Mouse (Mus musculus): ENCODE measurements around the gene Nln. TPM values are rescaled to one million over a fixed set of nuclear protein-coding genes. Genes with fewer than 3 reads are reported as not detected.

Nln gene
- polyA plus RNA-seq, 1 experiment: 3.7 TPM

DNA sequence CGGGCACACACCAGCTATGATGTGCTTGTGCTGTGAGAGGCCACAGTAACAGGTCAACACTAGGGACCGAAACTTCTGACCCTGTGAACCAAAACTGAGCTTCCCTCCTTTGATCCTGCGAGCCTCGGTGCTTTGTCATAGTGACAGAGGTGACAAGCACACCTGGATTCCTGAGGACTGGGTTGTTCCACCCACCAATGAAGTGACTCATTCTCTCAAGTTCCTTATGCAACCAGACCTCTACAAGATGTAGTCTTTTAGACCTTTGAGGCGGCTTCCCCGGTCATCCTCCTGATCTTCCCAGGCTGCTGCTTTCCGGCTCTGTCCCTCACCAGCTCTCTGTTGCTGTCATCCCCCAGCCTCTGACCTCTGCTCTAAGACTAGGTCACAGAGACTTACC, 26.9 kb downstream of the Nln start:
- Histone ChIP-seq H3K4me3 (ENCODE audit: extremely low read depth, insufficient read depth, insufficient read length) (no peak overlapping the region), H3K27me3 (ENCODE audit: control insufficient read depth, insufficient read depth, low read length) (no peaks in the 10 kb centered on the region), H3K4me1 (ENCODE audit: control insufficient read depth, insufficient read depth, insufficient read length) (no peaks in the 10 kb centered on the region), H3K36me3 (ENCODE audit: control insufficient read depth, insufficient read depth, low read length) (no peaks in the 10 kb centered on the region), H3K27ac (ENCODE audit: insufficient read depth, low read length) (no peak overlapping the region)
- TF ChIP-seq CTCF (IDR thresholded peaks at IDR 0.05; ENCODE audit: extremely low read depth, insufficient read depth, insufficient read length, insufficient replicate concordance) (no peak), POLR2A (IDR thresholded peaks at IDR 0.05; ENCODE audit: low read depth, low read length) (no peak)
- WGBS: 93% methylated on average over 7 of the region's 7 CpGs
- DNase-seq (ENCODE audit: low read depth in 1 of 2, low spot score in 2 of 2): no peak

DNA sequence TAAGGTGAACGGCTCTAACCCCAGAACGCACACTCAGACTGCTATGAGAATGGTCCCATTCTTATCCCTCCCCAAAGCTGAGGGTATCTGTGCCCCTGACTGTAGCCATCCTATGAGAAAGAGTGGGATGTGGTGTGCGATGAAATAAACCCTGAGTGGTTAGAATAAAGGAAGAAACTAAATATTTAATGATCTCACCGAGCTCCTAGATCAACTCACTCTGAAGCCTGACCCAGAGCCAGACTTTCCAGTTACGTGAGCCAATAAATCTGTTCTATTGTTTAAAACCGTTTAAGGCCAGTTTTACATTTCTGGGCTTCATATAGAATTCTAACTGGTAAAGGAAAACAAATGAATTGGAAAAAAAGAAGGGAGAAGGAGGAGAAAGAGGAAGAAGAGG, 32.4 kb downstream of the Nln start:
- no peak overlapping the region for H3K27ac ChIP-seq (ENCODE audit: insufficient read depth, low read length)
- no peak overlapping the region for H3K4me3 ChIP-seq (ENCODE audit: extremely low read depth, insufficient read depth, insufficient read length)
- no peaks in the 10 kb centered on the region for H3K27me3 ChIP-seq (ENCODE audit: control insufficient read depth, insufficient read depth, low read length)
- H3K36me3 ChIP-seq (ENCODE audit: control insufficient read depth, insufficient read depth, low read length): peaks cover 3% of the 10 kb centered on the region
- DNase-seq (ENCODE audit: low read depth in 1 of 2, low spot score in 2 of 2): no peak
- no peak for TF ChIP-seq CTCF (IDR thresholded peaks at IDR 0.05; ENCODE audit: extremely low read depth, insufficient read depth, insufficient read length, insufficient replicate concordance)
- TF ChIP-seq POLR2A (IDR thresholded peaks at IDR 0.05; ENCODE audit: low read depth, low read length): no peak
- WGBS: 91% methylated on average over 6 of the region's 6 CpGs
- H3K4me1 ChIP-seq (ENCODE audit: control insufficient read depth, insufficient read depth, insufficient read length): no peaks in the 10 kb centered on the region

DNA sequence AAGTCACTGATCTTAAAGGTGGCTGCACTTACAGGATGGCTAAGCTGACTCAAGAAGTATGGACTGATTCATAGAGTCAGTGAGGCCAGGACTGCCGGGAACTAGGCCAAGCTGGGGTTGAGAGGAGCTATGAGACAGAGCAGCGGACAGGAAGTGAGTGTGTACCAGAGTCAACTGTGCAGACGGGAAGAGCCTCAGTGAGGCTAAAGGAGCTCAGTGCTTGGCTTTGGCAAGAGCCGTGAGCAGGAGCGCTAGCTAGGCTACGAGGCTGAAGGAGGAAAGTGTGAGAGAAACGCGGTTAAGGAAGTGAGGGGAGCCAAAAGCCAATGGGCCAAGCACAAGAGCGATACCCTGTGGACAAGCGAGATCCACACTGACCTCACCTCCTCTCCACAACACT, 34.7 kb downstream of the Nln start:
- H3K36me3 ChIP-seq (ENCODE audit: control insufficient read depth, insufficient read depth, low read length): peaks cover 4% of the 10 kb centered on the region
- no peaks in the 10 kb centered on the region for H3K4me1 ChIP-seq (ENCODE audit: control insufficient read depth, insufficient read depth, insufficient read length)
- DNase-seq (ENCODE audit: low read depth in 1 of 2, low spot score in 2 of 2): no peak
- no peak overlapping the region for H3K4me3 ChIP-seq (ENCODE audit: extremely low read depth, insufficient read depth, insufficient read length)
- H3K27ac ChIP-seq (ENCODE audit: insufficient read depth, low read length): no peak overlapping the region
- no peak for TF ChIP-seq POLR2A (IDR thresholded peaks at IDR 0.05; ENCODE audit: low read depth, low read length)
- TF ChIP-seq CTCF (IDR thresholded peaks at IDR 0.05; ENCODE audit: extremely low read depth, insufficient read depth, insufficient read length, insufficient replicate concordance): no peak
- no peaks in the 10 kb centered on the region for H3K27me3 ChIP-seq (ENCODE audit: control insufficient read depth, insufficient read depth, low read length)
- WGBS: 34% methylated on average over 10 of the region's 10 CpGs

DNA sequence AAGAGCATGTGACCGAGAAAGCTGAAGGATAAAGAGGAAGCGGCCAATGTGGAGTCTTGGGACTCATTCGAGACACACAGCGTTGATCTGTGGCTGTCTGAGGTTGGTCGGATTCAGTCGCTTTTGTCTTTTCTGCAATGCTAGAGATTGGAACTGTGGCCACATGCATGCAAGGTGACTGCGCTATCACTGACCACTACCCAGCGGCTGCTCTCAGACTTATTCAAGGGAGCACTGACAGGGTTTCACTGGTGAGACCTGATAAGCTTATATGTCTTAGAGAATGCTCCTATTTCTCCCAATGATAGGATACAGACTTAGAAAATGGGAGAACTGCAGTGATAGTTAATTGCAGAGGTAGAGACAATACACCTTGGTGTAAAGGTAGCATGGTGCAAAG, 35.2 kb downstream of the Nln start:
- no peak for TF ChIP-seq CTCF (IDR thresholded peaks at IDR 0.05; ENCODE audit: extremely low read depth, insufficient read depth, insufficient read length, insufficient replicate concordance)
- no peak for TF ChIP-seq POLR2A (IDR thresholded peaks at IDR 0.05; ENCODE audit: low read depth, low read length)
- H3K36me3 ChIP-seq (ENCODE audit: control insufficient read depth, insufficient read depth, low read length): peaks cover 6% of the 10 kb centered on the region
- H3K4me3 ChIP-seq (ENCODE audit: extremely low read depth, insufficient read depth, insufficient read length): no peak overlapping the region
- no peaks in the 10 kb centered on the region for H3K4me1 ChIP-seq (ENCODE audit: control insufficient read depth, insufficient read depth, insufficient read length)
- DNase-seq (ENCODE audit: low read depth in 1 of 2, low spot score in 2 of 2): no peak
- H3K27me3 ChIP-seq (ENCODE audit: control insufficient read depth, insufficient read depth, low read length): no peaks in the 10 kb centered on the region
- 89% methylated on average over 8 of the region's 8 CpGs for WGBS
- H3K27ac ChIP-seq (ENCODE audit: insufficient read depth, low read length): no peak overlapping the region

DNA sequence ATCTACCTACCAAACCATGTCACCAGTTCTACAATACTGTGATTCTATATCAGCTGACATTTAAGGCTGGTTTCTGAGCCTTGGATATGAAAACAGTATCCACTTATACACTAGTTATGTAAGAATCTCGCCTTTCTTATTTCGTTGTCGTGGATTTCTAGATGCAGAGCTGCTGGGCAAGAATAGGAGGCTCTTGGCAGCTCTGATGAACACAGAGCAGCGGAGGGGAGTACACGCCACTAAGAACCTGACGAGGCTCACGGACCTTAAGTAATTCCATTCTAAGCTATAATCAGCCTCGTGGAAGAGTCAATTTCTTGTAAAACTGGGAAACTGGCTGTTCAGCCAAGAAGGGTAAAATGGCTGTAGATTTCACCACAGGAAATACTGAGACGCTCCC, 37.1 kb downstream of the Nln start:
- 93% methylated on average over 9 of the region's 9 CpGs for WGBS
- no peaks in the 10 kb centered on the region for H3K27me3 ChIP-seq (ENCODE audit: control insufficient read depth, insufficient read depth, low read length)

DNA sequence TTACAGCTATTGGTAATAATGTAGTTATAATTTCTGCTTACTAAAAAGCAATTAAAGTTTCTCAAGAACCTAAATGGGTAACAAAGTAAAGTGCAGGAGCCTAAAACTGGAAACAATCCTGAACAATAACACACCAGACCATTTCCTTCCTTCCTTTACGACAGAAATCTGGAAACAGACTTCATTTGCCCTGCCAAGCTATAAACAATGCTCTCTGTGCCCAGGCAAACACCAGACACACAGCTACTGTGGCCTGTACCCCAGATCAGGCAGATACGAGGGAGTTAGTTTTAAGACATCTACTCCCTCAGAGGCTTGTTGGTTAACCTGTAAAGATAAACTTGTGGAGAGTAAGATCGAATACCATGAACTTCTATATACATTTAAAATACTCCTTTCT, 38.7 kb downstream of the Nln start:
- H3K4me3 ChIP-seq (ENCODE audit: extremely low read depth, insufficient read depth, insufficient read length): no peak overlapping the region
- TF ChIP-seq CTCF (IDR thresholded peaks at IDR 0.05; ENCODE audit: extremely low read depth, insufficient read depth, insufficient read length, insufficient replicate concordance) (no peak), POLR2A (IDR thresholded peaks at IDR 0.05; ENCODE audit: low read depth, low read length) (no peak)
- WGBS: 59% methylated on average over 3 of the region's 3 CpGs

More for the DNA sequence above, 37.1 kb downstream of the Nln start:
- Histone ChIP-seq H3K4me3 (ENCODE audit: extremely low read depth, insufficient read depth, insufficient read length) (no peak overlapping the region), H3K27ac (ENCODE audit: insufficient read depth, low read length) (no peak overlapping the region), H3K4me1 (ENCODE audit: control insufficient read depth, insufficient read depth, insufficient read length) (no peaks in the 10 kb centered on the region), H3K36me3 (ENCODE audit: control insufficient read depth, insufficient read depth, low read length) (peaks cover 11% of the 10 kb centered on the region)
- no peak for DNase-seq (ENCODE audit: low read depth in 1 of 2, low spot score in 2 of 2)
- TF ChIP-seq POLR2A (IDR thresholded peaks at IDR 0.05; ENCODE audit: low read depth, low read length) (no peak), CTCF (IDR thresholded peaks at IDR 0.05; ENCODE audit: extremely low read depth, insufficient read depth, insufficient read length, insufficient replicate concordance) (no peak)

DNA sequence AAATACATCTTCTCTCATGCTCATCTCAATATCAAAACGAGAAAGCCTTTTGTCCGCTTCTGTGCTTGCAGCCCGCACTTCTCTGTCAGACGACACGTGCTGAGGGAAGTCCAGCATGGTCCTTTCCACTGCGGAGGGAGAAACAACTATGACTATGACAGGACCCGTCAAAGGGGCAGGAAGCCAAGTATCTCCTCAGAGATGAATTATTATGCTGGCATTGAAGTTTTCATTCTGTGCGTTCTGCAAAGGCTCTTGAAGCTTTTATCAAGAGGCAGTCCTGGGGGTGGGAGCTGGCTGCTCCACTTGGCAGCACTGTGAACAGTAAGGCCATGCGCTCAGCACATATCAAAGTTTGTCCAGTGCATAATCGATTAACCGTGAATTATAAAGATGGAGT, 40.2 kb downstream of the Nln start:
- no peak overlapping the region for H3K27ac ChIP-seq (ENCODE audit: insufficient read depth, low read length)
- DNase-seq (ENCODE audit: low read depth in 1 of 2, low spot score in 2 of 2): no peak
- H3K4me3 ChIP-seq (ENCODE audit: extremely low read depth, insufficient read depth, insufficient read length): no peak overlapping the region
- TF ChIP-seq CTCF (IDR thresholded peaks at IDR 0.05; ENCODE audit: extremely low read depth, insufficient read depth, insufficient read length, insufficient replicate concordance) (no peak), POLR2A (IDR thresholded peaks at IDR 0.05; ENCODE audit: low read depth, low read length) (no peak)
- H3K4me1 ChIP-seq (ENCODE audit: control insufficient read depth, insufficient read depth, insufficient read length): no peaks in the 10 kb centered on the region
- H3K36me3 ChIP-seq (ENCODE audit: control insufficient read depth, insufficient read depth, low read length): peaks cover 13% of the 10 kb centered on the region
- H3K27me3 ChIP-seq (ENCODE audit: control insufficient read depth, insufficient read depth, low read length): no peaks in the 10 kb centered on the region
- WGBS: 90% methylated on average over 11 of the region's 11 CpGs

More for the DNA sequence above, 38.7 kb downstream of the Nln start:
- H3K4me1 ChIP-seq (ENCODE audit: control insufficient read depth, insufficient read depth, insufficient read length): no peaks in the 10 kb centered on the region
- no peak overlapping the region for H3K27ac ChIP-seq (ENCODE audit: insufficient read depth, low read length)
- peaks cover 13% of the 10 kb centered on the region for H3K36me3 ChIP-seq (ENCODE audit: control insufficient read depth, insufficient read depth, low read length)
- H3K27me3 ChIP-seq (ENCODE audit: control insufficient read depth, insufficient read depth, low read length): no peaks in the 10 kb centered on the region
- DNase-seq (ENCODE audit: low read depth in 1 of 2, low spot score in 2 of 2): no peak

All from spleen, adult 2 months (tissue).